Mouse (Mus musculus): Measurements from ENCODE around the gene Guca2b. TPM values are rescaled to one million over a fixed set of nuclear protein-coding genes. Genes with fewer than 3 reads are reported as not detected.
"Not testable (repeated sequence)": the region's sequence is repeated elsewhere in the genome, so short reads cannot be mapped to it uniquely, and the experiment has no call there.

Gene Guca2b
- polyA plus RNA-seq, 1 experiment from 2014 or later = not detected

GRCm38 (mm10) chr4:119628363-119628762 lies 30.4 kb downstream of the Guca2b start:
- not testable (repeated sequence) for H3K27me3 ChIP-seq (replicated peaks; ENCODE audit: control insufficient read depth, insufficient read depth, low read length); H3K4me1 ChIP-seq (ENCODE audit: control insufficient read depth, insufficient read depth, low read length); H3K9me3 ChIP-seq (replicated peaks; ENCODE audit: control insufficient read depth, low read length); DNase-seq (ENCODE audit: low spot score); H3K4me3 ChIP-seq (ENCODE audit: low read depth, low read length); H3K9ac ChIP-seq (ENCODE audit: low read length); H3K27ac ChIP-seq (ENCODE audit: low read depth, low read length); H3K4me2 ChIP-seq (ENCODE audit: low read length)
- ATAC-seq = peak; percentile 55
- WGBS = 83% methylated on average over 3 of the region's 4 CpGs
- H3K36me3 ChIP-seq (ENCODE audit: control insufficient read depth, insufficient read depth, low read length) = peaks cover 34% of the 10 kb centered on the region

- Histone ChIP-seq H3K4me3 (ENCODE audit: low read depth, low read length) (no peak overlapping the region), H3K27me3 (replicated peaks; ENCODE audit: control insufficient read depth, insufficient read depth, low read length) (no peaks in the 10 kb centered on the region), H3K4me1 (ENCODE audit: control insufficient read depth, insufficient read depth, low read length) (peaks cover 2% of the 10 kb centered on the region; the same call in 1 of the 2 replicates), H3K27ac (ENCODE audit: low read depth, low read length) (peak overlapping the region; percentile 59; the same call in 1 of the 2 replicates), H3K9ac (ENCODE audit: low read length) (no peak overlapping the region), H3K36me3 (ENCODE audit: control insufficient read depth, insufficient read depth, low read length) (peaks cover 42% of the 10 kb centered on the region), H3K9me3 (replicated peaks; ENCODE audit: control insufficient read depth, low read length) (no peaks in the 10 kb centered on the region), H3K4me2 (ENCODE audit: low read length) (no peak overlapping the region)
- ATAC-seq (no peak; the same call in 1 of the 2 replicates), DNase-seq (ENCODE audit: low spot score) (no peak)
- 25% methylated on average over 4 of the region's 4 CpGs for WGBS
Observed at GRCm38 (mm10) chr4:119627317-119627716, 31.4 kb downstream of the Guca2b start.

- Histone ChIP-seq H3K9ac (ENCODE audit: low read length) (no peak overlapping the region), H3K4me1 (ENCODE audit: control insufficient read depth, insufficient read depth, low read length) (peaks cover 2% of the 10 kb centered on the region; the same call in 1 of the 2 replicates), H3K27ac (ENCODE audit: low read depth, low read length) (no peak overlapping the region), H3K27me3 (replicated peaks; ENCODE audit: control insufficient read depth, insufficient read depth, low read length) (no peaks in the 10 kb centered on the region), H3K9me3 (replicated peaks; ENCODE audit: control insufficient read depth, low read length) (no peaks in the 10 kb centered on the region), H3K36me3 (ENCODE audit: control insufficient read depth, insufficient read depth, low read length) (peaks cover 40% of the 10 kb centered on the region), H3K4me2 (ENCODE audit: low read length) (no peak overlapping the region), H3K4me3 (ENCODE audit: low read depth, low read length) (no peak overlapping the region)
- DNase-seq (ENCODE audit: low spot score) = no peak
- ATAC-seq = no peak
- 54% methylated on average over 3 of the region's 3 CpGs for WGBS
Observed at GRCm38 (mm10) chr4:119626876-119627275, 31.9 kb downstream of the Guca2b start.

GRCm38 (mm10) chr4:119626081-119626645 lies 32.6 kb downstream of the Guca2b start:
- Histone ChIP-seq H3K9me3 (replicated peaks; ENCODE audit: control insufficient read depth, low read length) (no peaks in the 10 kb centered on the region), H3K27ac (ENCODE audit: low read depth, low read length) (no peak overlapping the region), H3K36me3 (ENCODE audit: control insufficient read depth, insufficient read depth, low read length) (peaks cover 40% of the 10 kb centered on the region), H3K4me2 (ENCODE audit: low read length) (no peak overlapping the region), H3K27me3 (replicated peaks; ENCODE audit: control insufficient read depth, insufficient read depth, low read length) (no peaks in the 10 kb centered on the region), H3K4me1 (ENCODE audit: control insufficient read depth, insufficient read depth, low read length) (peaks cover 2% of the 10 kb centered on the region; the same call in 1 of the 2 replicates), H3K4me3 (ENCODE audit: low read depth, low read length) (no peak overlapping the region), H3K9ac (ENCODE audit: low read length) (no peak overlapping the region)
- DNase-seq (ENCODE audit: low spot score) = no peak
- 27% methylated on average over 7 of the region's 7 CpGs for WGBS
- ATAC-seq = no peak

GRCm38 (mm10) chr4:119614724-119615123 lies 44.0 kb downstream of the Guca2b start:
- Histone ChIP-seq H3K4me1 (ENCODE audit: control insufficient read depth, insufficient read depth, low read length) (peaks cover 5% of the 10 kb centered on the region; the same call in 1 of the 2 replicates), H3K9me3 (replicated peaks; ENCODE audit: control insufficient read depth, low read length) (no peaks in the 10 kb centered on the region), H3K9ac (ENCODE audit: low read length) (no peak overlapping the region), H3K4me3 (ENCODE audit: low read depth, low read length) (no peak overlapping the region), H3K27me3 (replicated peaks; ENCODE audit: control insufficient read depth, insufficient read depth, low read length) (no peaks in the 10 kb centered on the region), H3K27ac (ENCODE audit: low read depth, low read length) (no peak overlapping the region), H3K4me2 (ENCODE audit: low read length) (no peak overlapping the region), H3K36me3 (ENCODE audit: control insufficient read depth, insufficient read depth, low read length) (peaks cover 12% of the 10 kb centered on the region; the same call in 1 of the 2 replicates)
- no peak for DNase-seq (ENCODE audit: low spot score)
- ATAC-seq = no peak
- WGBS = 84% methylated on average over 4 of the region's 4 CpGs

- no peak overlapping the region for H3K9ac ChIP-seq (ENCODE audit: low read length)
- no peak overlapping the region for H3K4me3 ChIP-seq (ENCODE audit: low read depth, low read length)
- no peak overlapping the region for H3K4me2 ChIP-seq (ENCODE audit: low read length)
- H3K4me1 ChIP-seq (ENCODE audit: control insufficient read depth, insufficient read depth, low read length) = peaks cover 5% of the 10 kb centered on the region; the same call in 1 of the 2 replicates
- no peak overlapping the region for H3K27ac ChIP-seq (ENCODE audit: low read depth, low read length)
- WGBS = 42% methylated on average over 1 of the region's 1 CpGs
- ATAC-seq = no peak
- H3K27me3 ChIP-seq (replicated peaks; ENCODE audit: control insufficient read depth, insufficient read depth, low read length) = no peaks in the 10 kb centered on the region
- DNase-seq (ENCODE audit: low spot score) = no peak
- H3K36me3 ChIP-seq (ENCODE audit: control insufficient read depth, insufficient read depth, low read length) = peaks cover 7% of the 10 kb centered on the region; the same call in 1 of the 2 replicates
- H3K9me3 ChIP-seq (replicated peaks; ENCODE audit: control insufficient read depth, low read length) = no peaks in the 10 kb centered on the region
Observed at GRCm38 (mm10) chr4:119614078-119614477, 44.7 kb downstream of the Guca2b start.

- WGBS = 93% methylated on average over 1 of the region's 1 CpGs
Observed at GRCm38 (mm10) chr4:119609488-119609887, 49.3 kb downstream of the Guca2b start.

More at GRCm38 (mm10) chr4:119609488-119609887, 49.3 kb downstream of the Guca2b start:
- DNase-seq (ENCODE audit: low spot score) (no peak), ATAC-seq (no peak)
- Histone ChIP-seq H3K4me2 (ENCODE audit: low read length) (no peak overlapping the region), H3K27me3 (replicated peaks; ENCODE audit: control insufficient read depth, insufficient read depth, low read length) (no peaks in the 10 kb centered on the region), H3K9ac (ENCODE audit: low read length) (no peak overlapping the region), H3K36me3 (ENCODE audit: control insufficient read depth, insufficient read depth, low read length) (no peaks in the 10 kb centered on the region), H3K27ac (ENCODE audit: low read depth, low read length) (no peak overlapping the region), H3K4me3 (ENCODE audit: low read depth, low read length) (no peak overlapping the region), H3K9me3 (replicated peaks; ENCODE audit: control insufficient read depth, low read length) (no peaks in the 10 kb centered on the region), H3K4me1 (ENCODE audit: control insufficient read depth, insufficient read depth, low read length) (peaks cover 5% of the 10 kb centered on the region; the same call in 1 of the 2 replicates)

Other genes with a start within 250 kb of the Guca2b start
- 14.0 and 14.4 TPM in 2 replicates for gene Ccdc30, start 243.4 kb downstream of the Guca2b start, polyA plus RNA-seq (2014; fragmentation: Nextera tagmentation; extraction: Ambion mirVana)
- 17.1 and 23.0 TPM in 2 replicates for gene Ppcs, start 236.5 kb downstream of the Guca2b start, polyA plus RNA-seq (2014; fragmentation: Nextera tagmentation; extraction: Ambion mirVana)
- 0.30 and 0.38 TPM in 2 replicates for gene Zmynd12, start 236.1 kb downstream of the Guca2b start, polyA plus RNA-seq (2014; fragmentation: Nextera tagmentation; extraction: Ambion mirVana)
- gene Rimkla, start 166.3 kb downstream of the Guca2b start, polyA plus RNA-seq (2014; fragmentation: Nextera tagmentation; extraction: Ambion mirVana) = 17.7 and 22.3 TPM in 2 replicates
- 19.8 and 25.0 TPM in 2 replicates for gene Foxj3, start 122.0 kb downstream of the Guca2b start, polyA plus RNA-seq (2014; fragmentation: Nextera tagmentation; extraction: Ambion mirVana)
- gene Frg2f1, start 119.4 kb downstream of the Guca2b start, polyA plus RNA-seq (2014; fragmentation: Nextera tagmentation; extraction: Ambion mirVana) = 4.2 and 6.5 TPM in 2 replicates
- not detected in 2 replicates for gene Guca2a, start 21.2 kb downstream of the Guca2b start, polyA plus RNA-seq (2014; fragmentation: Nextera tagmentation; extraction: Ambion mirVana)
- gene Hivep3, start 74.8 kb upstream of the Guca2b start, polyA plus RNA-seq (2014; fragmentation: Nextera tagmentation; extraction: Ambion mirVana) = 13.8 and 18.8 TPM in 2 replicates